Mouse (Mus musculus) embryo, embryonic 11 days (tissue): ENCODE measurements at regions not wholly inside any gene's neighbourhood (a gene's known extent, or its start where the extent isn't known, plus 50 kb on each side); places are given as distances from the start of the nearest gene placed in this dataset.
A peak's percentile ranks its signal among the peaks of the same experiment; 100 is the strongest.

Source experiments
- DNase-seq: peaks from one replicate; pipeline ENCODE4 v3.0.0-alpha.2; 2015

DNA sequence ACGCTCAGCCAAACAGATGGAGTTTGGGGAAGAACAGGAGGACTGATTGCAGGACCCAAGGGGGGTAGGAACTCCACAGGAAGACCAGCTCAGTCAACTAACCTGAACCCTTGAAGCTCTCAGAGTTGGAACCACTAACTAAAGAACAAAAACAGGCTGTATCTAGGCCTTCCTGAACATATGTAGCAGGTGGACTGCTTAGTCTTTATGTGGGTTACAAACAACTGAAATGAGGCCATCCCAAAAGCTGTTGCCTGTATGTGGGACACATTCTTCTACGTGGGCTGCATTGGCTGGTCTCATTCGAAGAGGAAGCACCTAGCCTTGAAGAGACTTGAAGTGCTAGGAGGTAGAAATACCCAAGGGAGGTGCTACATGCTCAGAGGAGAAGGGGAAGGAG is 364.2 kb downstream of the Sgo2b start:
- no peak for DNase-seq

DNA sequence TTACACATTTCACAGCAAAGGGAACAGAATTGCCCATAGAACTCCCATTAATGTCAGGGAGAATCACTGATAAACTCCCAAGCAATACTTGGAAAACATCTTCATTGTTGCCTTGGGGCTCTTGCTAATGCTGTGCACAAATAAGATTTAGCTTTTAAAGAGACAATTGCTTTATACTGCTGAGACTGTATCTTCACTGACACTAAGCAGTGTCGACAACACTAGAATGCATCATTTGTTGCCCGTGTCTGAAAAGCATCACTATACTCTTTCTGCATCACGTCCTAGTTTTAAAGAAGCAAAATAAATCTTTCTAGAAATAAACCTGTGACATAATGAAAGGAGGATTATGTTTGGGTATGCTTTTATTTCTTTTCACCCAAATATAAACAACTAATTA is 377.5 kb downstream of the Sgo2b start:
- no peak for DNase-seq

DNA sequence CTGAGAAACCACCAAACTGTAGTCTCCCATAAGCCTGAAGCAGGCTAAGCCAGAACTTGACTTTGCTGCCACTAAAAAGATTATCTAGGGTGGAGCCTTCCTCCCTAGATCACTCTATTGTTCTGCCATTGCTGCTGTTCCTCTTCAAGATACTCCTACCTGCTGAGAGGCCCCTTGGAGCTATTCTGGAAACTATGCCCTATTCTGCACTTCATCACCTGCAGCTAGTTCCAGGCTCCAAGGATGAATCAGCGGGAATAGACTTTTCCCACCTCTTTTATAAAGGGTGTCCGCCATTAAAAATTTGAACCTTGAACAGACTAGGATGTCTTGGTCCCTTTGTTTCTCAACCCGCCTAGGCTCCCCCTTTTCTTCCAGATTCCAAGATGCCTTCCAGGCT is 412.8 kb downstream of the Sgo2b start:
- DNase-seq, result no peak

DNA sequence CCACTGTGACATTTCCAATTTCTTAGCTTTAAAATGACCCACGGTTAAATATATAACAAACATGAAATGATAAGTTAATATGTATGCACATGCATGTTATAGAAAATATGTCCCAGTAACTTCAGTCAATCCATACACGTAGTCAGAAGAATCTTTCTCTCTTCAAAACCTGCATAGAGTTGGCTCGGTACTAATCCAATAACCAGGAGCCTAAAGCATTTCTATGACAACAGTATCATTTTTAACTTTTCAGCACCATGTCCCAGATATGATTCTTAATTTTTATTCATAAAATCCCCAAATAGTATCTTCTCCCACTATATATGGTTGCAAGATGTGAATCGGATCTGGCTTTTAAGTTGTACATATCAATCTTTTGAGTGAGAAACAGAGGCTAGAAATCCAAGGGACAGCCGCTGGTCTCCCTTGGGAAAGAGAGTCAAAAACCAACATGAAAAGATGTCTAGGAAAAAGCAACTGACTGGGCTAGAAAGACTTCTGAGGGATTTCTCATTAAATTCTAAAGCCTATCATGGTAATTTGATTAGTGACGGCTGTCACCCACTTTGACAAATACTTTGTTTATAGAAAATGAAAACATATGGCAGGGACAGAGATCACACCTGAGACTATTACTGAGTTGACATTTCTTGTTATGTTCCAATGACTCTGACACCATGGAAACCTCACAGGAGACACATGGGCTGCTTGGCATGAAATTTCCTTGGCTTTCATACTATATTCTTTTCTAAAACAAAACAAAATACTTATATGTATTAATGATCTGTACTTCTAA is 422.1 kb downstream of the Sgo2b start:
- peak; percentile 15 for DNase-seq
